Mouse (Mus musculus) forebrain, embryonic 10.5 days (tissue): ENCODE measurements around the gene Wdr63. TPM values are rescaled to one million over a fixed set of nuclear protein-coding genes. Genes with fewer than 3 reads are reported as not detected.
"Not testable (repeated sequence)": the region's sequence is repeated elsewhere in the genome, so short reads cannot be mapped to it uniquely, and the experiment has no call there.

Source experiments
- DNase-seq: peaks from one replicate; pipeline ENCODE4 v3.0.0-alpha.2; 2017; ENCODE audit warnings: low spot score; ENCODE audit errors: extremely low spot score
- H3K27ac ChIP-seq: fragments of 300-500 bp; sonication (generic); 2 replicates; pipeline ENCODE4 v1.5.1; 2016; ENCODE audit warnings: mild to moderate bottlenecking
- H3K27me3 ChIP-seq: fragments of 300-500 bp; sonication (generic); 2 replicates; pipeline ENCODE4 v1.6.1; 2016; ENCODE audit warnings: mild to moderate bottlenecking; ENCODE audit not compliant: poor library complexity, severe bottlenecking
- H3K36me3 ChIP-seq: fragments of 300-500 bp; sonication (generic); replicated peaks from 2 replicates; pipeline ENCODE4 v1.6.1; 2016; ENCODE audit warnings: mild to moderate bottlenecking, moderate library complexity
- H3K4me1 ChIP-seq: fragments of 300-500 bp; sonication (generic); 2 replicates; pipeline ENCODE4 v1.6.1; 2016
- H3K4me3 ChIP-seq: fragments of 300-500 bp; sonication (generic); 2 replicates; pipeline ENCODE4 v1.5.1; 2016; ENCODE audit warnings: mild to moderate bottlenecking, moderate library complexity
- H3K9me3 ChIP-seq: fragments of 300-500 bp; sonication (generic); 2 replicates; pipeline ENCODE4 v1.6.1; 2016; ENCODE audit warnings: mild to moderate bottlenecking, moderate library complexity
- WGBS: fragments of 180-500 bp; shearing (Covaris S2); methylation state at CpG from one replicate; pipeline ENCODE4 v1.1.7; 2016; 5-methylcytosine and 5-hydroxymethylcytosine counted together
- polyA plus RNA-seq: library from polyadenylated mRNA; unstranded; fragments of >200 nt; fragmentation: Nextera tagmentation; extraction: Ambion mirVana; gene quantifications from 2 replicates; pipeline ENCODE4 v1.2.1, GENCODE M21; 2016

Wdr63 gene
- polyA plus RNA-seq, 1 experiment from 2014 or later: not detected

GRCm38 (mm10) chr3:146013490-146013889, 94.4 kb downstream of the Wdr63 start:
- H3K4me1 ChIP-seq: peaks cover 18% of the 10 kb centered on the region
- H3K4me3 ChIP-seq: no peak overlapping the region
- no peaks in the 10 kb centered on the region for H3K9me3 ChIP-seq
- 93% methylated on average over 7 of the region's 7 CpGs for WGBS
- DNase-seq: no peak
- no peak overlapping the region for H3K27ac ChIP-seq
- H3K36me3 ChIP-seq: peaks cover 59% of the 10 kb centered on the region
- H3K27me3 ChIP-seq: no peaks in the 10 kb centered on the region

- peaks cover 11% of the 10 kb centered on the region for H3K4me1 ChIP-seq
- no peaks in the 10 kb centered on the region for H3K27me3 ChIP-seq
- H3K4me3 ChIP-seq: no peak overlapping the region
- H3K9me3 ChIP-seq: no peaks in the 10 kb centered on the region
- H3K27ac ChIP-seq: no peak overlapping the region
- peaks cover 68% of the 10 kb centered on the region for H3K36me3 ChIP-seq
- WGBS: 74% methylated on average over 8 of the region's 8 CpGs
- no peak for DNase-seq
Observed at GRCm38 (mm10) chr3:146011544-146012218, 96.2 kb downstream of the Wdr63 start.

GRCm38 (mm10) chr3:146010751-146011150, 97.2 kb downstream of the Wdr63 start:
- DNase-seq: no peak
- no peaks in the 10 kb centered on the region for H3K9me3 ChIP-seq
- no peak overlapping the region for H3K27ac ChIP-seq
- peaks cover 62% of the 10 kb centered on the region for H3K36me3 ChIP-seq
- 85% methylated on average over 4 of the region's 4 CpGs for WGBS
- no peaks in the 10 kb centered on the region for H3K27me3 ChIP-seq
- no peak overlapping the region for H3K4me3 ChIP-seq
- peaks cover 11% of the 10 kb centered on the region for H3K4me1 ChIP-seq

DNA sequence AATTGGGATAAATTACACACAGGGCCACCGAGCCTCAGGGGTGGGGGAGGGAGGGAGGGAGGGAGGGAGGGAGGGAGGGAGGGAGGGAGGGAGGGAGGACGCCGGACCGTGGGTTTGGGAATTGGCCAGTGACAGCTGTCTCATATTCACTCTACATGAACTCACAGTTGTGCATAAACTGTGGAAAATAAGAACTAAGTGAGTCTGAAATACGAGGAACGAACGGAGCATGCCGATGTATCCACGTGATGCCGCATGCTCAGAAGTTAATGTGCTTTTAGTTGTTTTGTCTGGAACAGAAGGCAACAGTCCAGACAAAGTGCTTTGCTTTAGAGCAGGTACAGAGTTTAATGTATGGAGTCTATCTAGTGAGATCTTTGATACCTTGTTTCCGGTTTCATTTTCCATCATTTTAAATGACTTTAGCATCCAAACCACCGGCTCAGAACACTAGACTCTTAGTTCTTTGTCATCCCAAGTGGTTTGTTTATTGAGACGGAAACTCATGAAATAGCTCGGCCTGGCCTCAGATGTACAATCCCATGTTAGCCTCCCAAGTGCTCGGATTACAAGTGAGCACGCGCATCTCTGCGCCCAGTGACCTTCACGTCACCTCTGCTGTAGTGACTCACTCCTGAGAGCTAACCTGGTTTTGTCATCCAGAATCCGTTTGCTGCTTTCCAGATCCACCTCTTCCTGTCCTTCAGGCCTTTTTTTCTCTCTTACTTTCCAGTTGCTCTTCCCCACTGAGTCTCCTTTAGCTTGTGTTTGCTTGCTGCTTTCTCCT, 97.9 kb downstream of the Wdr63 start:
- Histone ChIP-seq H3K4me1 (peaks cover 11% of the 10 kb centered on the region), H3K27me3 (no peaks in the 10 kb centered on the region), H3K36me3 (peaks cover 62% of the 10 kb centered on the region), H3K4me3 (no peak overlapping the region), H3K27ac (no peak overlapping the region), H3K9me3 (no peaks in the 10 kb centered on the region)
- 77% methylated on average over 20 of the region's 20 CpGs for WGBS
- no peak for DNase-seq

GRCm38 (mm10) chr3:146007872-146008271, 100.1 kb downstream of the Wdr63 start:
- peaks cover 11% of the 10 kb centered on the region for H3K4me1 ChIP-seq
- no peaks in the 10 kb centered on the region for H3K27me3 ChIP-seq
- H3K27ac ChIP-seq: no peak overlapping the region
- no peak for DNase-seq
- peaks cover 65% of the 10 kb centered on the region for H3K36me3 ChIP-seq
- no peak overlapping the region for H3K4me3 ChIP-seq
- no peaks in the 10 kb centered on the region for H3K9me3 ChIP-seq
- WGBS: 92% methylated on average over 6 of the region's 6 CpGs

- Histone ChIP-seq H3K4me3 (no peak overlapping the region), H3K9me3 (no peaks in the 10 kb centered on the region), H3K27me3 (no peaks in the 10 kb centered on the region), H3K36me3 (peaks cover 84% of the 10 kb centered on the region), H3K4me1 (no peaks in the 10 kb centered on the region), H3K27ac (no peak overlapping the region)
- no peak for DNase-seq
- 96% methylated on average over 14 of the region's 14 CpGs for WGBS
Observed at GRCm38 (mm10) chr3:146004347-146005051, 103.4 kb downstream of the Wdr63 start.

- H3K4me1 ChIP-seq, H3K27ac ChIP-seq, H3K9me3 ChIP-seq, H3K4me3 ChIP-seq, DNase-seq, H3K27me3 ChIP-seq: not testable (repeated sequence)
- WGBS: 87% methylated on average over 5 of the region's 5 CpGs
- H3K36me3 ChIP-seq: peaks cover 50% of the 10 kb centered on the region
Observed at GRCm38 (mm10) chr3:145996539-145996938, 111.4 kb downstream of the Wdr63 start.

GRCm38 (mm10) chr3:145995489-145995888, 112.4 kb downstream of the Wdr63 start:
- H3K27ac ChIP-seq: no peak overlapping the region
- no peak for DNase-seq
- WGBS: 95% methylated on average over 5 of the region's 5 CpGs
- peaks cover 45% of the 10 kb centered on the region for H3K36me3 ChIP-seq
- H3K9me3 ChIP-seq: no peaks in the 10 kb centered on the region
- peaks cover 11% of the 10 kb centered on the region; the same call in 1 of the 2 replicates for H3K4me1 ChIP-seq
- no peaks in the 10 kb centered on the region for H3K27me3 ChIP-seq
- no peak overlapping the region for H3K4me3 ChIP-seq

GRCm38 (mm10) chr3:145993481-145994201, 114.3 kb downstream of the Wdr63 start:
- H3K36me3 ChIP-seq: peaks cover 29% of the 10 kb centered on the region
- no peak overlapping the region for H3K4me3 ChIP-seq
- H3K27me3 ChIP-seq: peaks cover 7% of the 10 kb centered on the region
- DNase-seq: no peak
- H3K9me3 ChIP-seq: no peaks in the 10 kb centered on the region
- no peak overlapping the region for H3K27ac ChIP-seq
- WGBS: 89% methylated on average over 14 of the region's 14 CpGs
- peaks cover 28% of the 10 kb centered on the region for H3K4me1 ChIP-seq

DNA sequence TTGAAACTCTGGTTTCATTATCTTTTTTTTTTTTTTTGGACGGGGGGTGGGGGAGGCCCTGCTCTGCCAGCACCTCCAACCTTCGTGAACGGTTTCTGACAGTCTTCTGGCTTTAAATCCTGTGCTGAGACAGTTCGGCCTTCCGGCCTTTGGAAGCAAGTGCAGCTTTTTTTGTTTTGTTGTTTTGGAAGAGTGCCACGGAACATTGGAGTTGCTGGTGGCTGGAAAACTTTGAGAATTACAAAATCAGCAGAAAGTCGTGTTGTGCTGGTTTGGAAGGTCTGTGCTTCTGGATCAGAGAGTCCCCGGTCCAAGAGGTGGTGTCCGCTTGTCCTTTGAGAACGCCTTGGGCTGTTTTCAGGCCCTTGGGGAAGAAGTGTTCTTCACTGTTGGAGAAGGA, 115.1 kb downstream of the Wdr63 start:
- H3K4me3 ChIP-seq: no peak overlapping the region
- no peaks in the 10 kb centered on the region for H3K9me3 ChIP-seq
- WGBS: 92% methylated on average over 10 of the region's 10 CpGs
- H3K27me3 ChIP-seq: peaks cover 12% of the 10 kb centered on the region
- peaks cover 37% of the 10 kb centered on the region for H3K4me1 ChIP-seq
- peaks cover 24% of the 10 kb centered on the region for H3K36me3 ChIP-seq
- no peak overlapping the region for H3K27ac ChIP-seq
- DNase-seq: no peak

DNA sequence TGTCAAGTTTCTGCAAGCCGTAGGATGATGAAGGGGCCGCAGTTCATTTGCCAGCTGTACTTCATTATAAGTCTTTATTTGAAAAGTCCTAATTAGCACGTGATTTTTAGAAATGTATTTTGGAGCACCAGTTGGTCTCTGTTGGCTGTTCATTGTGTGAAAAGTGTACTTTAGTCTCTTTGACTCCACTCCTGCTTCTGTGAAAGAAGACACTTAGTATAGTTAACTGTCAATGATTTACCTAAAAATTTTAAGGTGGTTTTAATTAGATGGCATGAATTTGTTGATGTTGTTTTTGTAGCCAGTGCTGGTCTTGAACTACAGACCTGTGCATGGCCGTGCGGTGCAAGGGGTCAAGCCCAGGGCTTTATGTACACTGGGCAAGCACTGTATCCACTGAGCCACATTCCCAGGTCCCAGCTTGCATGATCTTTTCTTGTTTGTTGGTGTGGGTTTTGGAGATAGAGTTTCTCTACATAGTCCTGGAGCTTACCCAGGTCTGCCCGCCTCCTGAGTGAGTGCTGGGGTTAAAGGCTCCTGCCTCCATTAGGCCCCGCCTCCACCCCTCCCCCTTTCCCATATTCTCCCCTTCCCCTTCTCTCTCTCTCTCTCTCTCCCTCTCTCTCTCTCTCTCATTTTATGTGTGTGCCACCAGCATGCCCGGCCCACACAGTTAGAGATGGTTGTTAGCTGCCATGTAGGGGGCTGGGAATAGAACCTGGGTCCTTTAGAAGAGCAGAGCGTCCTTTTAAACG, 115.8 kb downstream of the Wdr63 start:
- Histone ChIP-seq H3K27ac (no peak overlapping the region), H3K9me3 (no peaks in the 10 kb centered on the region), H3K27me3 (peaks cover 16% of the 10 kb centered on the region), H3K4me1 (peaks cover 43% of the 10 kb centered on the region), H3K36me3 (peaks cover 24% of the 10 kb centered on the region), H3K4me3 (no peak overlapping the region)
- no peak for DNase-seq
- WGBS: 88% methylated on average over 10 of the region's 10 CpGs

GRCm38 (mm10) chr3:145991130-145991529, 116.8 kb downstream of the Wdr63 start:
- 83% methylated on average over 13 of the region's 13 CpGs for WGBS
- Histone ChIP-seq H3K9me3 (no peaks in the 10 kb centered on the region), H3K27ac (no peak overlapping the region), H3K36me3 (peaks cover 21% of the 10 kb centered on the region), H3K27me3 (peaks cover 26% of the 10 kb centered on the region), H3K4me1 (peaks cover 53% of the 10 kb centered on the region), H3K4me3 (no peak overlapping the region)
- DNase-seq: no peak
